Mouse (Mus musculus): Measurements from ENCODE around the gene Cracr2b.

GRCm38 (mm10) chr7:141460391-141461113 is at the start of gene Cracr2b:
- TF ChIP-seq POLR2A (IDR thresholded peaks at IDR 0.05; ENCODE audit: extremely low read depth, insufficient read depth, low read length): no peak
- no peak for TF ChIP-seq CTCF (IDR thresholded peaks at IDR 0.05; ENCODE audit: low read depth, low read length)
